Mouse (Mus musculus) kidney, adult 11 months (tissue): ENCODE measurements around the gene Fxr1.
A peak's percentile ranks its signal among the peaks of the same experiment; 100 is the strongest.
"Not testable (repeated sequence)": the region's sequence is repeated elsewhere in the genome, so short reads cannot be mapped to it uniquely, and the experiment has no call there.

Source experiments
- DNase-seq: peaks from one replicate; pipeline ENCODE4 v3.0.0; 2022

Gene Fxr1

DNA sequence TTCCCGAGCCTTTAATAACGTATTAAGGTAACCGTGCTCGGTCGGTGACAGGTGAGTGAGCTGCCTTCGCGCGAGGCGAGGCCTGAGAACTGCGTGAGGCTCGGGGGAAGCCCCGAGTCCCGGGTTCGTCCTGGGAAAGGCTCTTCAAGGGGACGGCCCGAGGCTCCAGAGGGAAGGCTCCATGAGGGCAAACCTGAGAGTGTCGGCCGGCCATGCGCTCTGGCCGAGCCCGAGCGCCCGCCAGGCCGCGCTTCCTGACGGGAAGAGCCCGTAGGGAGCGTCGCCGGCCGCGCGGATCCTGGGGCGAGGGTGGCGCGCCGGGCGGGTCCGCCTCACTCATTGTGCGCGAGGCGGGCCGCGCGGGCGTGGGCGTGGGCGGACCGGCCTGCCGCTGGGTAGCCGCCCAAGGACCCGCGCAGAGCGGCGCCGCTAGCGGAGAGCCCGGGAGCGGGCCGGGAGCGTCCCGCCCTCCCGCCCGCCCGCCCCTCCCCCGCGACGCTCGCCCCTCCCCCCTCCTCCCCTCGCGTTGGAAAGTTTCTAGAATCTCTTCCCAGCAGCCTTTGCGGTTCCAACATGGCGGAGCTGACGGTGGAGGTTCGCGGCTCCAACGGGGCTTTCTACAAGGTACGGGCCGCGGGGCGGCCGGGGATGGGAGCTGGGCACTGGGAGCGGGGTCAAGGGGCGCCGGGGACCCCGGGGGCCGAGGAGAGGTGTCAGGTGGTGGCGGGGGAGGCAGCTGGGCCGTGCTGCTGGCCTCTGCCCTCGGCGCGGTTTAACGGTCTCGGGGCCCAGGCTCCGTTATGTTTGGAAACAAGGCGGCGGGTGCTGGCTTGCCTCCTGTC lies at the start of gene Fxr1:
Fxr1 (plus strand) TSS at position 404 of the 842 bp plus-strand sequence.
- DNase-seq: peak; percentile 81

DNA sequence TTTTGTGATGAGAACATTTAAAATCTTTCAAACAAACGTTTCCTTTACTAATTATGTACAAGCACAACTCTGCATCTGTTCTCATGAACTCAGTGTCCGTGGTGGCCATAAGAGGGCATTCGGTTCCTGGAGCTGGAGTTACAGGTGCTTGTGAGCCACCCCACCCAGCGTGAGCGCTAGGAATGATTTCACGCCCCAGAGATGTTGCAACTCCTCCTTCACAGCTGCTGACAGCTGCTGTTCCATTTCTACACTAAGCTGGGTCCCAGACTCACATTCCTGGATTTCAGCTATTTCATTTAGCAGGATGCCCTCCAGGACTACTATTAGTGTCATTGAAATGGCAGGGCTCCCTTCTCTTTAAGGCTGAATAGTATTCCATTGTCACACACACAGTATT lies 40.3 kb upstream of the Fxr1 start:
- no peak for DNase-seq

DNA sequence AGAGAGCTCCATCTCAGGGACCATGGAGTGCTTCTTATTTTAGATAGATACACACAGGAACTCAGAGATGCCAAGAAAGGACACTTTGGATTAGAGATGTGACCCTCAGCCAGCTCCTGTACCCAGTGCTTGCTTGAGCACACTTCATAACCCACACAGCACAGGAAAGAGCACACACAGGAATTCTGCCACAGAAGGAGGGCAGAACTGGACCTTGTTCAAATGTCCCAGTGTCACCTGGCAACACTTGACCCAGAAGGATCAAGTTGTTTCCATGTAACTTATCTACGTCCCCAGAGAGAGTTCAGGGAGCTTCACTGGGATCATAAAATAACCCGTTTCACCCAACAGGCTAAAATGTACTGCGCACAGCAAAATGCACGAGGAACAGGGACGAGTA lies 37.0 kb upstream of the Fxr1 start:
- DNase-seq: no peak

DNA sequence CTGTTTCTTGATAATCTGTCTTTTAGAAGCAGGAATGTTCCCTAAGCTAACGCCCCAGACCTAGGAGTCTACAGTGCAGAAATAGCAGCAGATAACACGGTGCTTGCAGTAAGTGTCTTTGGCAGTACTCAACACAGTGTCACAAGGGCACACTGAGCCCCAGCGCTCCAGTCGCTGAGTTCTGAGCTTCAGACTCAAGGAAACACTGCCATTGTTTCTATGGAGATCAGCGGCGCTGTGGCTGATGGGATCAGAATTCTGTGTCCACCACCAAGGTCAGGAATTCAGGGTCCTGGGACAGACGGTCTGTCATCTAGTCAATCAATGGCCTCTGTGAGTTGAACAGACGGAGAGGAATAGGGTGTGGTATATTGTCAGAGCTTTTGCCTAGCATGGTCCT lies 30.4 kb upstream of the Fxr1 start:
- DNase-seq: no peak

DNA sequence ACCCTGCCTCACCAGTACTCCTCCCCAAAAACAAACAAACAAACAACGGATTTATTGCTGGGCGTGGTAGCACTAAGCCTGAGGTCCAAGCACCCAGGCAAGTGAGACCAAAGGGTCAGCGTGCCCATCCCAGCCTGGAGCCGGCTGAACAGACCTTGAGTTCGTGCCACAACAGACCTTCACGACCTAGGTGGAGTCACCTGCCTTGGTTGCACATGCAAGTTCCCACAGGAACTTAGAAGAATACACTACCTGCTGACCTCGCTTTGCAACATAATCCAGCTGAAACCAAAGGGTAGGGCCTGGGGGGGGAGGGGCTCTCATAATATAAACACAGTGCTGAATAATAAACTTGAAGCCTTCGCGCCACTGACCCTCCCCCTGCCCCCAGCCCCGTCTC lies 29.3 kb upstream of the Fxr1 start:
- DNase-seq: no peak

DNA sequence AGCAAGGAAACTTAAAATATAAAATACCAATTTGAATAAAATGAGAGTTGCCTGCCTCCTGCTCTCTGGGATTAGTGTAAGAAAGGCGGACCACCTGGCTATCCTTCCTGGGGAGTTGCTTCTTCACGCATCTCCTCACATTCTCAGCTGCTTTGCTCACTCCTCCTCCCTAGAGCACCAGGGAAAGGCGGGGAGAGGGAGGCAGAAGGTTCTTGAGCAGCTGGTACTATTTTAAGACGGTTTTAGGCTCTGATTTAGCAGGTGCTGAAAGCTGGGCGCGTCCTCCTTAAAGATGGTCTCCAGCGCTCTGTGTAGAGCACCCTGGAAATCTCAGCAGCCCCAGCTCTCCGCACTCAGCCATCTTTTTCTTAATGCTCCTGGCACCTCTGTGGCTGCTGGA lies 28.8 kb upstream of the Fxr1 start:
- no peak for DNase-seq

DNA sequence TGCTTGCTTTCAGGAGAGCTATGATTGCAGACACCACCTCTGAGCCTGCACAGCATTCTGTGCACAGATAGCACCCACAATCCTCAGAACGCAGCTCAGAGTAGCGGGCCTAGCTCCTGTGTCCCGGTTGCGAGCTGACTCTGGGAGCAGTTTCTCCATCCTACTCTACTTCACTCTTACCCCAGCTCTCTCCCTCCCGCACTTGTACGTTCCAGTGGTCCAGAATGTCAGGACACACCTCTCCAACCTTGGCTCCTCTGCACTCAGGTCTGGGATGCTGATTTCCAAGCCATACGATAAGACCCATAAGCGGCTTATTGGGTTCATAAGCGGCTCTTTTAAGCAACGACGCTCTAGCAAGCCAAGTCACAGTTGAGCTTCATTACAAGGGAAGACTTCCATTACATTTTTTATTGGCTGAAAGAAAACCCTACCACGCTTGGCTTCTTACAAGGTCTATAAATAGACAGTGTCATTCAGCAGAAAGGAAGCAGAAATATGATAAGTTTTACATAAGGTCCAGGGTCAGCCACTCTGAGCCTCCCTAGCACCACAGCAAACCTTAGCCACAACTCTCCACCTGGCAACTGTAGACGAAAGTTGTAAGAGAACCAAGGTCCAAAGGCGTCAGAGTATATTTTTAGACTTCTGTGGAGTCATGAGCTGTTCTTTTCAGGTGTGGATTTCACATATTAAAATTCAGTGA lies 26.2 kb upstream of the Fxr1 start:
- no peak for DNase-seq

DNA sequence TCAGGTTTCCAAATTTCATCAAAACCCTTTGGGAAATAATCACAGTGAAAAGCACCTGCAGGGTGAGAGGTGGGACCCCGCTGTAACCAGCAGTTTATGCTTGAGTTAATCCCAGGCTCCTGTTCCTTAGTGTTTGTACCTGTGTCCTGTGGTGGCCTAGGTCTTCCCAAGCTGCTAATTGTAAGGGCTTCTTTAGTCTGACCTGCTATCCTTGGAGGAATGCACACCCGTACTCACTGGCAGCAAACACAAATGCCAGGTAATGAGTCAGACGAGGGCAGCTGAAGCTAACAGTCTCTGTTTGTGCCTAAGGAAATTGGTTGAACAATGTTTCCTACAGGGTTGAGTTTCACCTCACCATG lies 25.6 kb upstream of the Fxr1 start:
- DNase-seq: no peak

DNA sequence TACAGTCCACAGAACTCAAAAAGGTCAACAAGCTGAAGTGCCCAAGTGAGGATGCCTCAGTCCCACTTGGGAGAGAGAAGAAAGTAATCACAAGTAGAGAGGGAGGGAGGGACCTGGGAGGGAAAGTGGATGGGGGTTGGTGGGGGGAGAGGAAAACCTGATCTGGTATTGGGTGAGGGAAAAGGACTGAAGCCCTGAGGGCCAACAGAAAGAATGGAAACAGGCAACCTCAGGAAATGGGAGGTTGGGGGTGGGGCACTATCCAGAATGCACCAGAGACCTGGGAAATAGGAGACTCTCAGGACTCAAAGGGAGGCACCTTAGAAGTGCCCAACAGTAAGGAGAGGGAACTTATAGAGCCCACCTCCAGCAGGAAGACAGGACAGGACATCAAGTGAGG lies 18.1 kb upstream of the Fxr1 start:
- not testable (repeated sequence) for DNase-seq

DNA sequence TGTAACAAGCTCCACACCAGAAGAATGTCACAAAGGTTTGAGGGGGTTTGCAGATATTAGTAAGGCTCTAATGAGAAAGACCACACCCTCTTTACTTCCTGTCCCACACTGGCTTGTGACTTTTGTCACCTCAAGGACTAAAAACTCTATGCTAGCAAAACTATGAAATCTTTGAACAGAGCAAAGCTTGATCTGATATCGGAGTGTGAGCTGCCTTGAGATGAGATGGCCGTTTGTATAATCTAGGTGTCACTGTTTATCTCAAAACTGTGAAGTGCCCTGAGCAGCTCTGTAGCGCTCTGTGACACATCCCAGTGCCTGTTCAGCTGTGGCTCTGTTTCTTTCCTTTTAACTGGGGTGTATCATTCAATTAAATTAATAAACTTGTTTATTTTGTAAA lies 15.9 kb upstream of the Fxr1 start:
- DNase-seq: no peak

DNA sequence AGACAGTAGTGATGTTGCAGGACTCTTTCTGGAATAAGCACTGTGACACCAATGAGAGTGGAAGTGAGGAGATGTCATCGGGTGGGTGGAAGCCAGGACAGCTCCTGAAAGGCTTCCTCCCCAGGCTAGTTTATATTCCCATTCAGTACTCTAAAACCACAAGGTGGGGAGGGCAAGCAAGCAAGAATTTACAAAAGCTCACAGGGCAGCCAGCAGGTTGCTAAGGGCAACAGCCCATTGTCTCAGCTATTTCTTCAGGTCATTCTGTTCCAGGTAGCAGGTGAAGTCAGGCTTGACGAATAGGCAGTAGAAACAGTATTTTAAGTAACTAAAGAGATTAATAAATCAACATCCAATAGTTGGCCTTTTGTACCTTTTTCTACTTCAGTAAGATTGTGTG lies 13.4 kb upstream of the Fxr1 start:
- no peak for DNase-seq

DNA sequence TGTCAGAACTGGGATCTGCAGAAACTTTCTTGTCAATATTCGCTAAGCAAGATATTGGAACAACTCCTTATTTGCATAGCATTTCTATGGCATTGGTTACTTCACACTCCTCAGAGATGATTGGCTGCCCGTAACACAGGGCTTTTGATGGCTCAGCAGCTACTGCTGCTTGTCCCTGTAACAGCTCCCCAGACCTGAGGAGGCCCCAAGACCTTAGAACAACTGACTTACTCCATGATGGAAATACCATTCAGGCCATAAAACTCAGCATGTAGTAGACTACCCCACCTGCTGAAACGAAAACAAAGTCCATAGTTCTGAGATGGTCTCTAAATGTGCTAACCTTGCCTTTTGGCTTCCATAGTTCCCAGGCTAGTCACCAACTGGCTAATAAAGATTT lies 12.9 kb upstream of the Fxr1 start:
- no peak for DNase-seq

DNA sequence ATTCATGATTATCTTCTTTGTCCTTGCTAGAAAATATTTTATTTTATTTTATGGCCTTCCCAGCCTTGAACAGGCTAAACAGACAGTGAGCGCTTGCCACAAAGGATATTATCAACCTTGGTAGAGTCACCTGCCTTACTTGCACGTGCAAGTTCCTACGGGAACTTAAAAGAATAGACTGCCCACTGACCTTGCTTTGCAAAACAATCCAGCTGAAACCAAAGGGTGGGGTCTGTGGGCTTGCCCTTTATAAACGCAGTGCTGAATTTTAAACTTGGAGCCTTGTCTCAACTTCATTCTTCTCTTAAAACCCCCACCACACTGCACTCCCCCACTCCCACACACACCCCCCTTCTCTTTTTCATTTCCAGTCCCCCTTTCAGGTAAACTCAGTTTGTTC lies 12.1 kb upstream of the Fxr1 start:
- no peak for DNase-seq

DNA sequence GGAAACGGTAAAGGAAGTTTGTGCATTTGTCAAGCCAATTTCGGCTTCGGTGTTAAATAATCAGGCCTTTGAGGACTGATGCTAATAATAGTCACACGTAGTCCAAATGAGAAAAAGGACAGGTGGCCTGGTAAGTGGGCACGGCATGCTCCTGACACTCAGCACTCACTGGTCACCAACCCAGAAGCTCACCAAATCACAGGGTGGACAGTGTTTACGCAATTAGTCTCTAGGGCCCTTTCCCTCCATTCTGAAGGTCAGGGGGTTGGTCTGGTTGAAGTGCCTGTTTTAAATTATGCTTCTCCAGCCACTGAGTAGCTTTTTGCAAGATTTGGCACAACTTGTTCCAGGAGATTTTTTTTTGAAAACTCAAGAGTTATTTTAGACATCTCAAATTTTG lies 11.6 kb upstream of the Fxr1 start:
- no peak for DNase-seq

DNA sequence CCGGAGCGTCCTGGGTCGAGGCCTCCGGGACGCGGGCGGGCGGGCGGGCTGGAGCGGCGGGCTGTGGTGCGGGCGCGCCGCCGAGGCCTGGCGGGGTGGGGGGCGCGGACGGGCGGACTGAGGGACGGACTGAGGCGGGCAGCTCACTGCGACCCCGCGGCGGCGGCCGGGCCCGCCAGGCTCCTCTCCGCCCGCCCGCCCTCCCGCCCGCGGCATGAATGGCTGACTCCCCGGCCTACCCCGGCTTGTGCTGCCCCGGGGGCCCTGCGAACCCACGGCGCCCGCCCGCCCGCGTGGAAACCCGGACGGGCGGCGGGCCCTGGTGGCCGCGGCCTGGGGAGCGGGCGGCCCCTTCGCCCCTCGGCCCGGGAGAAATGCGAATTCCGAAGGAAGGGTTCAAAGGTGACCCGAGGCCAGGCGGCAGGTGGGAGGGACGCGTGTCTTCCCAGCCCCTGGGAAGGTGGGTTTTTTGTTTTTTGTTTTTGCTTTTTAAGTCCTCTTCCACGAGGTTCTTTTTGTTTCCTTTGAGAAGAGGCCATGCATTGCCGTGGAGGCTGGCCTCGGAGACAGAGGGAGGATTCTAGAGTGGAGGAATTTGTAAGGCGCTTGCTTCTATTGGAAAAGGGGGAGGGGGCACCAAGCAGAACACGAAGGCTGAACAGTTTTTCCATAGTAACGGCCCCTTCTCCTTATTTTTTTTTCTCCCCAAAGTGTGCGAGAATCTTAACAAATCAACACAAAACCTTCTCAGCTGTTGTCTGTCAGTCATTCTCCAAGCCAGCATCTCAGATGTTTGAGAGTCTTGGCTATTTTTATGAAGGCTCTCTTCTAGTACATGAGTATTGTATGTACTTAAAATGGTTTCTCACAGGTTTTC lies 877 bp downstream of the Fxr1 start:
- no peak for DNase-seq

DNA sequence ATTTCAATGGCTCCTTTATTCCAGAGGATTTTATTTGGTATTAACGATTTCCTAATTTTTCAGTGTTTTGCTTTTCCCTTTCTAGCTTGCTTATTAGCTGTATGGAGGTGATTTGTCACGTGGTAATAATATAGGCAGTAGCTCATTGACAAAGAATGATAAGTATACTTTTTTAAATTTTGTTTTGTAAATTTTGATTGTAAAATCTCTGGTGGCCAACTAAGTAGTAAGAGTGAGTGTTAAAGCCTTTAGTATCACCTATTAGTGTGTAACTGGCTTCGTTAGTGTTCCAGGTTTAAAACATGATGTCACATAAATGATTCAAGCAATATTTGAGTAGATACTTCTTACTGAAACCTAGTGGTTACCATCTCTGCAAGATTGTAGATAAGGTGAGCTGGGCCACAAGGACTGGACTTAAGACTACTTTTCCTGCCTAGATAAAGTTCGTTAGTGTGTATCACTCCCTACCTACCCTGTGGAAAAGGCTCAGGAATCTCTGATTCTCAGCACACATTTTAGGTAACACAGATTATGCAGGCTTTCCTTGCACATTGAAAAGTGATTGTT lies 1.6 kb downstream of the Fxr1 start:
- DNase-seq: no peak

DNA sequence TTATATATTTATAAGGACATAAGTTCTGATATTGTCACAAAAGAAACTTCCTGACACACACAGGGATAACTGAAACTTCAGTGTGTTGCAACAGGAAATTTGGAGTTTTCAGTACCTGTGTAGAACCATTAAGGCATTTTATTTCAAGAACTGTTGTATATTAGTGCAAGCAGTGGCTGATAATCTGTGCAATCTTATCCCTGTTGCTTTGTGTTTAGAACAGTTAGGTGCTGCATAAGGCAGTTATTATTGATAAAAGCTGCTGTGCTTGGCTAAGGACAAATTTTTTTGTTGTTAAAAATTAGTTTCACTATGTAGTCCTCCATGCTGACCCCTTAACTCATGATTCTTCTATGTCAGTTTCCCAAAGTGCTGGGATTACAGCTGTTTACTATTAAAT lies 9.2 kb downstream of the Fxr1 start:
- no peak for DNase-seq

DNA sequence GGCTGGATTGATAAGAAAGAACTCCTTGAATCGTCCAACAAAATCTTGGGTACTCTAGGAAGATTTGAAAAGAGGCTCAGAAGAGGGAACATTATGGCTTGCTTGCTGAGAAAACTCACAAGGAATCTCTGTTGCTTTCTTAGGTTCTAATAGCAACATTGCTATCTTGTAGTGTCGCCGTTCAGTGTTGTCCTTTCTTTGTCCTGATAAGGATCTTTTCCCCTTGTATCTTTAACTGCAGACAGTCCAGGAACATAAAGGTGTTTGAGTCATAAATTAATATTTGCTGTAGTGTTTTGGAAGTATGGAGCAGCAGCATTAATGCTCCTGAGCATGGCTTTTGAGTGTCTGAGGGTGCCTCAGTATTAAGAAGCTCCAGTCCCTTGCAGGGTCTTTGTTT lies 10.9 kb downstream of the Fxr1 start:
- no peak for DNase-seq

DNA sequence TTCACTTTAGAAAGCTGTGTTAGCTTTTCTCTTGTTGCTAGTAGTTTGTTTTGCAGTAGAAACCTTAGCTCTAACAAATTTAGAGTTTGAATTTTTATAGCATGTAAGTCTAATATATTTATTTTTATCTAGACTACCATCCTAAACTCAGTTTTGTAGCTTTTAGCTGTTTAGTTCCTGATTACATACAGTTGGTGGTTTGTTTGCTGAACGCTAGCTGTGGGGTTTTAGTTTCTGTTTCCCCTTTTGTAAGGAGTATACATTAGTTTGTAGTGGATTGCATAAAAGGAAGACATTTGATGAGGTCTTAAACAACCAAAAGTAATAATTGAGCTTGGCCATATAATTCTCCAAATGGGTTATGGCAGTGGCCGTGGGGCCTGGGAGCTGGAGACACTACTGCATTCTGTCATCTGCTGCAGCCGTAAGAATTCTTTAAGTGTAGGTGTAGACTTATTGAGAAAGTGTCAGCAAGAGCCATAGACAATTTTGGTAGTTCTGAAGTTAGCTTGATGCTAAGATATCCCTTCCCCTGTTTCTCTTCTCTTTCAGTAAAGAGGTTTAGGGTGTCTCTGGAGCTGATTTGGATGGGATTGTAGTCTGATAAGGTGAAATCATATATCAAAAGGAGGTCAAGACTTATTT lies 14.1 kb downstream of the Fxr1 start:
- no peak for DNase-seq

DNA sequence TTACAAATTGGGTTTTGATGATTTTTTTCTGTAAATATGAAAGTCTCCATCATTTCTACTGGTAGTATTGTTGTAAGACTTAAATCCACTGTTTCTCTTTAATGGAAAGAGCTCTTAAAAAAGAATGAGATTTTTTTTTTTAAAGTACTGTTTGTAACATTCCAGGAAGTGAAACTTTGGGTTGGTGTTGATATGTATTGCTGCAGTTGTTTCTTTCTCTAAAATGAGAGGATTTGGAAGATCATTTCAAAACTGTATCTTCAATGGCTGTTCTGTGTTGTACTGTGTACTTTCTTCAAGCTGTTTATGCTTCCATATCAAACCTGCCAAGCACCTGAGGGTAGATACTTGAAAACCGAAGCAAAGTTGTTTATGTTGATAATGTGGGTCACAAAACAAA lies 15.1 kb downstream of the Fxr1 start:
- no peak for DNase-seq

DNA sequence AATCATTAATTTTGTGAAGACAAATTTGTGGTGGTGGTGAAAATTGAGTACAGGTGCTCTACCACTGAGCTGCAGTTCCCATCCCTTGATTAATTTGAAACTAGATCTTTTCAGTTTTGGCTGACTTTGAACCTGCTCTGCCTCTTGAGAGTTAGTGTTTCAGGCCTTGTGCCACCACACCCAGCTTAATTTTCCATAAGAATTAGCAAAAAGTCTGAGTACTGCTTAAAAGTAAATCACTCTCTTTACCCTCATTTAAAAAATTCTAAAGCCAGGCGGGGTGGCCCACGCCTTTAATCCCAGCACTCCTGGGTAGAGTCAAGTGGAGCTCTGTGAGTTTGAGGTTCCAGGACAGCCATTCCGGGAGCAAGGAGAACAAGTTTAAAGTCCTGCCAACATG lies 16.0 kb downstream of the Fxr1 start:
- no peak for DNase-seq

DNA sequence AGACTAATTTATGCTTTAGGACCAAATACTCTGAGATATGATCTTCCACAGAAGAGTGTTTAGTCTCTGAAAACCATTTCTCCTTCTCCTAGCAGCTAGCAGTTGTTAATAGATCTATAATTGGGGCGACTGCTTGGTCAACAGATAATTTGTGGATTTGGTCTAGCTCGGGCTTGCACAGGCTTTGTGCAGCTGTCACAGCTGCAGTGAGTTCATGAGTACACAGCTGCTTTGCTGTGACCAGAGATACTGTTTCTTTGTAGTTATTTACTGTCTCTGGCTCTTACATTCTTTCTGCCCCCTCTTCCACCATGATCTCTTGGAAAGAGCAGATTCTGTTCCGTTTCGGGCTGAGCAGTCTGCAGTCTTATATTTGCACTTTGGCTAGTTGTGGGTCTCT lies 22.2 kb downstream of the Fxr1 start:
- no peak for DNase-seq

DNA sequence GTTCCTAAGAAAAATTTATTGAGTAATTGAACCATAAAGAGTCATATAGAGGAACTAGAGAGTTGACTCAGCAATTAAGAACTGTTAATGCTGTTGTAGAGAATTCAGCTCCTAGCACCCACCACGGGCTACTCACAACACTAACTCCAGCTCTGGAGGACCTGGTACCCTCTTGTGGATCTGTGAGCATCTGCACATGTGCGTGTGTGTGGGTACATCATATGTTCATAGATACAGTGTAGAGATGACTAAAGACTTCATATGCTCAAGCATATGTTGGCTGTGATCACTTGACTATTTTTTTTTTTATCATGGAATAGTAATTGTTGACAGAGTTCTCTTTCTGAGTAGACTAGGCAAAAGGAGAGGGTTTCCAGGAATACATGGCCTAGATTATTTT lies 42.6 kb downstream of the Fxr1 start:
- DNase-seq: no peak
